Mouse (Mus musculus): Measurements from ENCODE around the gene Letmd1. TPM values are rescaled to one million over a fixed set of nuclear protein-coding genes. Genes with fewer than 3 reads are reported as not detected.

The Letmd1 gene
- polyA plus RNA-seq, 1 experiment from 2014 or later: 13.6 TPM

GRCm38 (mm10) chr15:100452486-100452885 is 16.3 kb upstream of the Letmd1 start:
- Histone ChIP-seq H3K9ac (ENCODE audit: low read length) (no peak overlapping the region), H3K4me3 (ENCODE audit: control insufficient read depth in 1 of 2, insufficient read depth in 1 of 2, low read depth in 1 of 2, low read length in 2 of 2) (no peak overlapping the region), H3K4me1 (ENCODE audit: control insufficient read depth in 2 of 2, insufficient read depth in 2 of 2, low read length in 2 of 2) (no peaks in the 10 kb centered on the region), H3K27ac (replicated peaks in 1 of 2; ENCODE audit: control insufficient read depth in 1 of 2, insufficient read depth in 1 of 2, low read depth in 2 of 2, low read length in 2 of 2) (no peak overlapping the region), H3K9me3 (ENCODE audit: control insufficient read depth, low read length) (no peaks in the 10 kb centered on the region), H3K36me3 (ENCODE audit: control insufficient read depth, insufficient read depth, low read length) (no peaks in the 10 kb centered on the region), H3K27me3 (ENCODE audit: control insufficient read depth, insufficient read depth, low read length) (no peaks in the 10 kb centered on the region), H3K4me2 (ENCODE audit: low read length) (no peak overlapping the region)
- no peak for ATAC-seq (ENCODE audit: insufficient number of reproducible peaks, insufficient read depth, low FRiP score, low read depth)
- 67% methylated on average over 11 of the region's 11 CpGs for WGBS

GRCm38 (mm10) chr15:100456356-100456991 is 12.3 kb upstream of the Letmd1 start:
- no peak overlapping the region for H3K27ac ChIP-seq (replicated peaks in 1 of 2; ENCODE audit: control insufficient read depth in 1 of 2, insufficient read depth in 1 of 2, low read depth in 2 of 2, low read length in 2 of 2)
- 63% methylated on average over 7 of the region's 7 CpGs for WGBS
- ATAC-seq (ENCODE audit: insufficient number of reproducible peaks, insufficient read depth, low FRiP score, low read depth): no peak

GRCm38 (mm10) chr15:100457340-100457739 is 11.5 kb upstream of the Letmd1 start:
- WGBS: 3% methylated on average over 17 of the region's 17 CpGs
- H3K4me3 ChIP-seq (ENCODE audit: control insufficient read depth in 1 of 2, insufficient read depth in 1 of 2, low read depth in 1 of 2, low read length in 2 of 2): no peak overlapping the region
- no peak overlapping the region for H3K27ac ChIP-seq (replicated peaks in 1 of 2; ENCODE audit: control insufficient read depth in 1 of 2, insufficient read depth in 1 of 2, low read depth in 2 of 2, low read length in 2 of 2)
- no peak overlapping the region for H3K9ac ChIP-seq (ENCODE audit: low read length)
- H3K4me1 ChIP-seq (ENCODE audit: control insufficient read depth in 2 of 2, insufficient read depth in 2 of 2, low read length in 2 of 2): peaks cover 0 to 5% of the 10 kb centered on the region in 2 experiments; a peak in 2 of 4 replicates
- no peak for ATAC-seq (ENCODE audit: insufficient number of reproducible peaks, insufficient read depth, low FRiP score, low read depth)
- no peaks in the 10 kb centered on the region for H3K9me3 ChIP-seq (ENCODE audit: control insufficient read depth, low read length)
- no peaks in the 10 kb centered on the region for H3K27me3 ChIP-seq (ENCODE audit: control insufficient read depth, insufficient read depth, low read length)
- H3K4me2 ChIP-seq (ENCODE audit: low read length): peak overlapping the region; percentile 31
- no peaks in the 10 kb centered on the region for H3K36me3 ChIP-seq (ENCODE audit: control insufficient read depth, insufficient read depth, low read length)

More at GRCm38 (mm10) chr15:100456356-100456991, 12.3 kb upstream of the Letmd1 start:
- peaks cover 0 to 2% of the 10 kb centered on the region in 2 experiments; a peak in 2 of 4 replicates for H3K4me1 ChIP-seq (ENCODE audit: control insufficient read depth in 2 of 2, insufficient read depth in 2 of 2, low read length in 2 of 2)
- H3K9ac ChIP-seq (ENCODE audit: low read length): no peak overlapping the region
- H3K36me3 ChIP-seq (ENCODE audit: control insufficient read depth, insufficient read depth, low read length): no peaks in the 10 kb centered on the region
- no peaks in the 10 kb centered on the region for H3K27me3 ChIP-seq (ENCODE audit: control insufficient read depth, insufficient read depth, low read length)
- H3K4me3 ChIP-seq (ENCODE audit: control insufficient read depth in 1 of 2, insufficient read depth in 1 of 2, low read depth in 1 of 2, low read length in 2 of 2): no peak overlapping the region
- H3K9me3 ChIP-seq (ENCODE audit: control insufficient read depth, low read length): no peaks in the 10 kb centered on the region
- no peak overlapping the region for H3K4me2 ChIP-seq (ENCODE audit: low read length)

GRCm38 (mm10) chr15:100458055-100458454 is 10.8 kb upstream of the Letmd1 start:
- Histone ChIP-seq H3K4me2 (ENCODE audit: low read length) (no peak overlapping the region), H3K4me1 (ENCODE audit: control insufficient read depth in 2 of 2, insufficient read depth in 2 of 2, low read length in 2 of 2) (peaks cover 0 to 5% of the 10 kb centered on the region in 2 experiments; a peak in 2 of 4 replicates), H3K27me3 (ENCODE audit: control insufficient read depth, insufficient read depth, low read length) (no peaks in the 10 kb centered on the region), H3K9ac (ENCODE audit: low read length) (no peak overlapping the region), H3K9me3 (ENCODE audit: control insufficient read depth, low read length) (no peaks in the 10 kb centered on the region), H3K27ac (replicated peaks in 1 of 2; ENCODE audit: control insufficient read depth in 1 of 2, insufficient read depth in 1 of 2, low read depth in 2 of 2, low read length in 2 of 2) (no peak overlapping the region), H3K36me3 (ENCODE audit: control insufficient read depth, insufficient read depth, low read length) (no peaks in the 10 kb centered on the region), H3K4me3 (ENCODE audit: control insufficient read depth in 1 of 2, insufficient read depth in 1 of 2, low read depth in 1 of 2, low read length in 2 of 2) (no peak overlapping the region)
- WGBS: 36% methylated on average over 10 of the region's 10 CpGs
- no peak for ATAC-seq (ENCODE audit: insufficient number of reproducible peaks, insufficient read depth, low FRiP score, low read depth)

GRCm38 (mm10) chr15:100460942-100461341 is 7.9 kb upstream of the Letmd1 start:
- Histone ChIP-seq H3K9me3 (ENCODE audit: control insufficient read depth, low read length) (no peaks in the 10 kb centered on the region), H3K27ac (replicated peaks in 1 of 2; ENCODE audit: control insufficient read depth in 1 of 2, insufficient read depth in 1 of 2, low read depth in 2 of 2, low read length in 2 of 2) (no peak overlapping the region), H3K27me3 (ENCODE audit: control insufficient read depth, insufficient read depth, low read length) (no peaks in the 10 kb centered on the region), H3K4me3 (ENCODE audit: control insufficient read depth in 1 of 2, insufficient read depth in 1 of 2, low read depth in 1 of 2, low read length in 2 of 2) (no peak overlapping the region), H3K4me2 (ENCODE audit: low read length) (peak overlapping the region; percentile 42; the same call in 1 of the 2 replicates), H3K4me1 (ENCODE audit: control insufficient read depth in 2 of 2, insufficient read depth in 2 of 2, low read length in 2 of 2) (peaks cover 0 to 5% of the 10 kb centered on the region in 2 experiments; a peak in 2 of 4 replicates), H3K36me3 (ENCODE audit: control insufficient read depth, insufficient read depth, low read length) (no peaks in the 10 kb centered on the region), H3K9ac (ENCODE audit: low read length) (no peak overlapping the region)
- ATAC-seq (ENCODE audit: insufficient number of reproducible peaks, insufficient read depth, low FRiP score, low read depth): no peak
- WGBS: 8% methylated on average over 12 of the region's 12 CpGs

GRCm38 (mm10) chr15:100461646-100462045 is 7.2 kb upstream of the Letmd1 start:
- Histone ChIP-seq H3K36me3 (ENCODE audit: control insufficient read depth, insufficient read depth, low read length) (no peaks in the 10 kb centered on the region), H3K9ac (ENCODE audit: low read length) (no peak overlapping the region), H3K4me1 (ENCODE audit: control insufficient read depth in 2 of 2, insufficient read depth in 2 of 2, low read length in 2 of 2) (peaks cover 0 to 5% of the 10 kb centered on the region in 2 experiments; a peak in 2 of 4 replicates), H3K9me3 (ENCODE audit: control insufficient read depth, low read length) (no peaks in the 10 kb centered on the region), H3K27ac (replicated peaks in 1 of 2; ENCODE audit: control insufficient read depth in 1 of 2, insufficient read depth in 1 of 2, low read depth in 2 of 2, low read length in 2 of 2) (no peak overlapping the region), H3K4me2 (ENCODE audit: low read length) (no peak overlapping the region), H3K27me3 (ENCODE audit: control insufficient read depth, insufficient read depth, low read length) (no peaks in the 10 kb centered on the region), H3K4me3 (ENCODE audit: control insufficient read depth in 1 of 2, insufficient read depth in 1 of 2, low read depth in 1 of 2, low read length in 2 of 2) (no peak overlapping the region)
- 44% methylated on average over 9 of the region's 9 CpGs for WGBS
- ATAC-seq (ENCODE audit: insufficient number of reproducible peaks, insufficient read depth, low FRiP score, low read depth): no peak

- H3K4me1 ChIP-seq (ENCODE audit: control insufficient read depth in 2 of 2, insufficient read depth in 2 of 2, low read length in 2 of 2): peaks cover 0 to 5% of the 10 kb centered on the region in 2 experiments; a peak in 2 of 4 replicates
- H3K27me3 ChIP-seq (ENCODE audit: control insufficient read depth, insufficient read depth, low read length): no peaks in the 10 kb centered on the region
- 78% methylated on average over 5 of the region's 5 CpGs for WGBS
- H3K4me3 ChIP-seq (ENCODE audit: control insufficient read depth in 1 of 2, insufficient read depth in 1 of 2, low read depth in 1 of 2, low read length in 2 of 2): no peak overlapping the region
- H3K4me2 ChIP-seq (ENCODE audit: low read length): no peak overlapping the region
- H3K9me3 ChIP-seq (ENCODE audit: control insufficient read depth, low read length): no peaks in the 10 kb centered on the region
- H3K36me3 ChIP-seq (ENCODE audit: control insufficient read depth, insufficient read depth, low read length): no peaks in the 10 kb centered on the region
- no peak overlapping the region for H3K27ac ChIP-seq (replicated peaks in 1 of 2; ENCODE audit: control insufficient read depth in 1 of 2, insufficient read depth in 1 of 2, low read depth in 2 of 2, low read length in 2 of 2)
- ATAC-seq (ENCODE audit: insufficient number of reproducible peaks, insufficient read depth, low FRiP score, low read depth): no peak
- no peak overlapping the region for H3K9ac ChIP-seq (ENCODE audit: low read length)
These were observed 6.7 kb upstream of the Letmd1 start for GRCm38 (mm10) chr15:100462086-100462485.

GRCm38 (mm10) chr15:100463712-100464111 is 5.1 kb upstream of the Letmd1 start:
- peaks cover 7 to 10% of the 10 kb centered on the region in 2 experiments for H3K4me1 ChIP-seq (ENCODE audit: control insufficient read depth in 2 of 2, insufficient read depth in 2 of 2, low read length in 2 of 2)
- no peak overlapping the region for H3K27ac ChIP-seq (replicated peaks in 1 of 2; ENCODE audit: control insufficient read depth in 1 of 2, insufficient read depth in 1 of 2, low read depth in 2 of 2, low read length in 2 of 2)
- ATAC-seq (ENCODE audit: insufficient number of reproducible peaks, insufficient read depth, low FRiP score, low read depth): no peak
- WGBS: 25% methylated on average over 6 of the region's 6 CpGs
- no peaks in the 10 kb centered on the region for H3K9me3 ChIP-seq (ENCODE audit: control insufficient read depth, low read length)
- no peak overlapping the region for H3K4me2 ChIP-seq (ENCODE audit: low read length)
- no peak overlapping the region for H3K9ac ChIP-seq (ENCODE audit: low read length)
- H3K4me3 ChIP-seq (ENCODE audit: control insufficient read depth in 1 of 2, insufficient read depth in 1 of 2, low read depth in 1 of 2, low read length in 2 of 2): no peak overlapping the region
- no peaks in the 10 kb centered on the region for H3K27me3 ChIP-seq (ENCODE audit: control insufficient read depth, insufficient read depth, low read length)
- H3K36me3 ChIP-seq (ENCODE audit: control insufficient read depth, insufficient read depth, low read length): no peaks in the 10 kb centered on the region

All from heart, embryonic 14.5 days (tissue).